Mouse (Mus musculus): ENCODE data around the gene Wdr83.

DNA sequence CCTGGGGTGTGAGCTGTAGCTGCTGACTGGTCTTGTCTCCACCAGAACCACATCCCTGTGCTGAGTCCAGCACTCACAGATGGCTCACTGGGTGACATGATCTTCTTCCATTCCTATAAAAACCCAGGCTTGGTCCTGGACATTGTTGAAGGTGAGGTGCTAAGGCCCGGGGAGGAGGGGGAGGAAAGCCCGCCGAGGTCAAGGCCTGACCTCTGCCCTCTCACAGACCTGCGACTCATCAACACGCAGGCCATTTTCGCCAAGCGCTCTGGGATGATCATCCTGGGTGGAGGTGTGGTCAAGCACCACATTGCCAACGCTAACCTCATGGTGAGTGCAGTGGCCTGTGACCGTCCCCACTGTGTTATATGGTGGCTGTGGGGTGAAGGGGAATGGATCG is 6.9 kb downstream of the Wdr83 start:
- TF ChIP-seq CTCF (IDR thresholded peaks at IDR 0.05; ENCODE audit: low read depth): no peak
- TF ChIP-seq EP300 (optimal IDR thresholded peaks at IDR 0.05): no peak
